Mouse (Mus musculus): ENCODE results near the gene Akap6.

DNA sequence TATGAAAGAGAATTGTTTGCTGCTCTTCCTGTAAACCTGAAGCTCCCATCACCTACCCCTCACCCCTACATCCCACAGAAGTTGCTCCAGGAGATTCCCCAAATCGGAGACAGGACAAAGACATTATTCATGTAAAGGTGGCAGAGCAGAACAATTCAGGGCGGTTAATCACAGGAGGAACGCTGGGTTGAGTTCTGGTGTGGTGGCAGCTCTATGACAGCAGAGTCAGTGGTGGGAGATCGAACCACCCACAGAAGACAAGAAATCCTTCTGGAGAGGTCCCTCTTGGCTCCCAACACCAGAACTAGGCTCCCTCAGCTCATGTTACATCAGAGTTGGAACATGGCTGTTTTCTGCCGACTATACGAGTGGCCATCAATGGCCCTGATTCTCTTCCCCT is 27.2 kb upstream of the Akap6 start:
- no peak for TF ChIP-seq CTCF (IDR thresholded peaks at IDR 0.05; ENCODE audit: borderline replicate concordance, insufficient read depth, low read depth, low read length)
- TF ChIP-seq POLR2A (IDR thresholded peaks at IDR 0.05; ENCODE audit: borderline replicate concordance, insufficient read depth, low read length) = no peak
